Mouse (Mus musculus) erythroblast, adult 5-6 weeks (primary cell): ENCODE data around the gene Mrpl2. TPM values are rescaled to one million over a fixed set of nuclear protein-coding genes. Genes with fewer than 3 reads are reported as not detected.

Experiments
- ATAC-seq: replicated peaks from 2 replicates; pipeline ENCODE4 v1.8.0; 2016; ENCODE audit warnings: moderate number of reproducible peaks, mild to moderate bottlenecking, moderate TSS enrichment, inconsistent platforms; ENCODE audit not compliant: poor library complexity, low FRiP score, severe bottlenecking
- total RNA-seq, 2 experiments: library from RNA; stranded (forward) in 1 of 2; stranded (reverse) in 1 of 2; fragments of 150-400 nt in 1 of 2; fragments of 200-764, 138-1000 nt in 1 of 2; gene quantifications; 2 replicates each; pipeline versions ENCODE4 v1.2.3 to v1.2.4; 2015 to 2017; ENCODE audit warnings: low replicate concordance in 2 of 2

Gene Mrpl2
- total RNA-seq, 2 experiments from 2014 or later, result 35.5 to 41.6 TPM

GRCm38 (mm10) chr17:46698515-46698914 lies 52.5 kb downstream of the Mrpl2 start:
- ATAC-seq, result no peak

- ATAC-seq, result no peak
Observed at GRCm38 (mm10) chr17:46699245-46699644, 53.2 kb downstream of the Mrpl2 start.

Other genes starting within 250 kb of the Mrpl2 start
- gene Crip3, start 217.3 kb upstream of the Mrpl2 start, total RNA-seq (2015; ENCODE audit: low replicate concordance), result not detected in 2 replicates
- gene Crip3, start 217.3 kb upstream of the Mrpl2 start, total RNA-seq (2017; ENCODE audit: low replicate concordance), result not detected in 2 replicates
- gene Slc22a7, start 207.8 kb upstream of the Mrpl2 start, total RNA-seq (2015; ENCODE audit: low replicate concordance), result not detected in 2 replicates
- gene Slc22a7, start 207.8 kb upstream of the Mrpl2 start, total RNA-seq (2017; ENCODE audit: low replicate concordance), result not detected in 2 replicates
- gene Ttbk1, start 158.6 kb upstream of the Mrpl2 start, total RNA-seq (2015; ENCODE audit: low replicate concordance), result not detected in 2 replicates
- not detected in 2 replicates for gene Ttbk1, start 158.6 kb upstream of the Mrpl2 start, total RNA-seq (2017; ENCODE audit: low replicate concordance)
- gene Dnph1, start 149.5 kb upstream of the Mrpl2 start, total RNA-seq (2015; ENCODE audit: low replicate concordance), result 2.7 and 3.3 TPM in 2 replicates
- 1.5 and 4.0 TPM in 2 replicates for gene Dnph1, start 149.5 kb upstream of the Mrpl2 start, total RNA-seq (2017; ENCODE audit: low replicate concordance)
- 1.3 TPM in 1 of 2 replicates, not detected in the other for gene Cul9, start 99.8 kb upstream of the Mrpl2 start, total RNA-seq (2015; ENCODE audit: low replicate concordance)
- gene Cul9, start 99.8 kb upstream of the Mrpl2 start, total RNA-seq (2017; ENCODE audit: low replicate concordance), result 3.3 and 4.5 TPM in 2 replicates
- gene Srf, start 90.1 kb upstream of the Mrpl2 start, total RNA-seq (2015; ENCODE audit: low replicate concordance), result 7.3 and 11.5 TPM in 2 replicates
- 6.0 and 7.8 TPM in 2 replicates for gene Srf, start 90.1 kb upstream of the Mrpl2 start, total RNA-seq (2017; ENCODE audit: low replicate concordance)
- not detected in 2 replicates for gene Ptk7, start 16.7 kb upstream of the Mrpl2 start, total RNA-seq (2015; ENCODE audit: low replicate concordance)
- gene Ptk7, start 16.7 kb upstream of the Mrpl2 start, total RNA-seq (2017; ENCODE audit: low replicate concordance), result not detected in 2 replicates
- gene Klc4, start 207 bp upstream of the Mrpl2 start, total RNA-seq (2015; ENCODE audit: low replicate concordance), result 0.38 and 1.3 TPM in 2 replicates
- gene Klc4, start 207 bp upstream of the Mrpl2 start, total RNA-seq (2017; ENCODE audit: low replicate concordance), result 7.7 and 12.0 TPM in 2 replicates
- 1.9 and 3.8 TPM in 2 replicates for gene Cul7, start 4.1 kb downstream of the Mrpl2 start, total RNA-seq (2015; ENCODE audit: low replicate concordance)
- 0.68 and 1.1 TPM in 2 replicates for gene Cul7, start 4.1 kb downstream of the Mrpl2 start, total RNA-seq (2017; ENCODE audit: low replicate concordance)
- gene Rrp36, start 28.1 kb downstream of the Mrpl2 start, total RNA-seq (2015; ENCODE audit: low replicate concordance), result 2.1 and 7.9 TPM in 2 replicates
- gene Rrp36, start 28.1 kb downstream of the Mrpl2 start, total RNA-seq (2017; ENCODE audit: low replicate concordance), result 7.7 and 11.3 TPM in 2 replicates
- gene Mea1, start 32.6 kb downstream of the Mrpl2 start, total RNA-seq (2015; ENCODE audit: low replicate concordance), result 8.6 and 16.7 TPM in 2 replicates
- 15.1 and 24.5 TPM in 2 replicates for gene Mea1, start 32.6 kb downstream of the Mrpl2 start, total RNA-seq (2017; ENCODE audit: low replicate concordance)
- gene Klhdc3, start 34.7 kb downstream of the Mrpl2 start, total RNA-seq (2015; ENCODE audit: low replicate concordance), result 5.9 and 16.9 TPM in 2 replicates
- 4.1 and 5.2 TPM in 2 replicates for gene Klhdc3, start 34.7 kb downstream of the Mrpl2 start, total RNA-seq (2017; ENCODE audit: low replicate concordance)
- gene Ppp2r5d, start 58.9 kb downstream of the Mrpl2 start, total RNA-seq (2015; ENCODE audit: low replicate concordance), result 5.4 and 9.2 TPM in 2 replicates
- gene Ppp2r5d, start 58.9 kb downstream of the Mrpl2 start, total RNA-seq (2017; ENCODE audit: low replicate concordance), result 7.4 and 10.9 TPM in 2 replicates
- 1.9 and 3.8 TPM in 2 replicates for gene Pex6, start 65.2 kb downstream of the Mrpl2 start, total RNA-seq (2015; ENCODE audit: low replicate concordance)
- gene Pex6, start 65.2 kb downstream of the Mrpl2 start, total RNA-seq (2017; ENCODE audit: low replicate concordance), result 2.8 and 3.9 TPM in 2 replicates
- not detected in 2 replicates for gene Gnmt, start 82.9 kb downstream of the Mrpl2 start, total RNA-seq (2015; ENCODE audit: low replicate concordance)
- not detected in 2 replicates for gene Gnmt, start 82.9 kb downstream of the Mrpl2 start, total RNA-seq (2017; ENCODE audit: low replicate concordance)
- gene Cnpy3, start 106.0 kb downstream of the Mrpl2 start, total RNA-seq (2015; ENCODE audit: low replicate concordance), result 6.9 and 8.8 TPM in 2 replicates
- 7.7 and 18.2 TPM in 2 replicates for gene Cnpy3, start 106.0 kb downstream of the Mrpl2 start, total RNA-seq (2017; ENCODE audit: low replicate concordance)
- not detected in 2 replicates for gene Ptcra, start 117.5 kb downstream of the Mrpl2 start, total RNA-seq (2015; ENCODE audit: low replicate concordance)
- not detected in 2 replicates for gene Ptcra, start 117.5 kb downstream of the Mrpl2 start, total RNA-seq (2017; ENCODE audit: low replicate concordance)
- gene 2310039H08Rik, start 126.4 kb downstream of the Mrpl2 start, total RNA-seq (2015; ENCODE audit: low replicate concordance), result 5.6 and 7.5 TPM in 2 replicates
- gene 2310039H08Rik, start 126.4 kb downstream of the Mrpl2 start, total RNA-seq (2017; ENCODE audit: low replicate concordance), result 0.34 TPM in 1 of 2 replicates, not detected in the other
- 21.1 and 22.7 TPM in 2 replicates for gene Rpl7l1, start 136.4 kb downstream of the Mrpl2 start, total RNA-seq (2015; ENCODE audit: low replicate concordance)
- 19.1 and 46.3 TPM in 2 replicates for gene Rpl7l1, start 136.4 kb downstream of the Mrpl2 start, total RNA-seq (2017; ENCODE audit: low replicate concordance)
- gene Bicral, start 212.3 kb downstream of the Mrpl2 start, total RNA-seq (2015; ENCODE audit: low replicate concordance), result 6.5 and 7.5 TPM in 2 replicates
- gene Bicral, start 212.3 kb downstream of the Mrpl2 start, total RNA-seq (2017; ENCODE audit: low replicate concordance), result 3.7 and 4.0 TPM in 2 replicates
- gene Tbcc, start 244.5 kb downstream of the Mrpl2 start, total RNA-seq (2015; ENCODE audit: low replicate concordance), result 2.3 and 8.1 TPM in 2 replicates
- gene Tbcc, start 244.5 kb downstream of the Mrpl2 start, total RNA-seq (2017; ENCODE audit: low replicate concordance), result 1.7 and 5.4 TPM in 2 replicates